Mouse (Mus musculus) liver, embryonic 15.5 days (tissue): ENCODE results near the gene Srp9. TPM values are rescaled to one million over a fixed set of nuclear protein-coding genes. Genes with fewer than 3 reads are reported as not detected.

Experiments used
- ATAC-seq: fragments of 200-750 bp; cut with Nextera tagmentation; 2 replicates; pipeline ENCODE4 v1.8.0; 2017; ENCODE audit warnings: moderate number of reproducible peaks, mild to moderate bottlenecking, moderate library complexity; ENCODE audit not compliant: insufficient read depth
- H3K27ac ChIP-seq: fragments of 300-500 bp; sonication (generic); replicated peaks from 2 replicates; pipeline ENCODE4 v1.5.1; 2015; ENCODE audit warnings: mild to moderate bottlenecking, inconsistent platforms
- H3K27me3 ChIP-seq: fragments of 300-500 bp; sonication (generic); 2 replicates; pipeline ENCODE4 v1.6.1; 2015; ENCODE audit warnings: mild to moderate bottlenecking, inconsistent platforms
- H3K36me3 ChIP-seq: fragments of 300-500 bp; sonication (generic); replicated peaks from 2 replicates; pipeline ENCODE4 v1.6.1; 2015; ENCODE audit warnings: moderate library complexity, mild to moderate bottlenecking, inconsistent platforms
- H3K4me1 ChIP-seq: fragments of 300-500 bp; sonication (generic); replicated peaks from 2 replicates; pipeline ENCODE4 v1.6.1; 2015; ENCODE audit warnings: inconsistent platforms
- H3K4me2 ChIP-seq: fragments of 300-500 bp; sonication (generic); 2 replicates; pipeline ENCODE4 v1.6.1; 2015; ENCODE audit warnings: moderate library complexity, mild to moderate bottlenecking, inconsistent platforms
- H3K4me3 ChIP-seq: fragments of 300-500 bp; sonication (generic); replicated peaks from 2 replicates; pipeline ENCODE4 v1.5.1; 2015; ENCODE audit warnings: mild to moderate bottlenecking, inconsistent platforms
- H3K9ac ChIP-seq: fragments of 300-500 bp; sonication (generic); 2 replicates; pipeline ENCODE4 v1.6.1; 2015; ENCODE audit warnings: moderate library complexity, mild to moderate bottlenecking, inconsistent platforms
- H3K9me3 ChIP-seq: fragments of 300-500 bp; sonication (generic); replicated peaks from 2 replicates; pipeline ENCODE4 v1.6.1; 2016; ENCODE audit warnings: inconsistent platforms
- WGBS: fragments of 180-500 bp; shearing (Covaris S2); methylation state at CpG from one replicate; pipeline ENCODE4 v1.1.7; 2015; ENCODE audit warnings: mixed read lengths; ENCODE audit not compliant: insufficient replicate concordance; 5-methylcytosine and 5-hydroxymethylcytosine counted together
- polyA plus RNA-seq: library from polyadenylated mRNA; unstranded; fragments of >200 nt; fragmentation: Nextera tagmentation; extraction: Ambion mirVana; gene quantifications from 2 replicates; pipeline ENCODE4 v1.2.1, GENCODE M21; 2015

The Srp9 gene
- polyA plus RNA-seq, 1 experiment from 2014 or later: 75.7 TPM

GRCm38 (mm10) chr1:182115651-182116408 is 8.7 kb upstream of the Srp9 start:
- H3K36me3 ChIP-seq: no peaks in the 10 kb centered on the region
- H3K9ac ChIP-seq: no peak overlapping the region
- no peak overlapping the region for H3K27ac ChIP-seq
- no peak for ATAC-seq
- no peak overlapping the region for H3K4me2 ChIP-seq
- H3K27me3 ChIP-seq: no peaks in the 10 kb centered on the region
- no peaks in the 10 kb centered on the region for H3K9me3 ChIP-seq
- no peak overlapping the region for H3K4me3 ChIP-seq
- H3K4me1 ChIP-seq: no peaks in the 10 kb centered on the region
- WGBS: 37% methylated on average over 7 of the region's 7 CpGs

GRCm38 (mm10) chr1:182122413-182122812 is 2.1 kb upstream of the Srp9 start:
- no peak overlapping the region for H3K9ac ChIP-seq
- 0 out of 2 replicates have a peak, but pooled peaks cover under 1% of the 10 kb centered on the region for H3K36me3 ChIP-seq
- peaks cover 21% of the 10 kb centered on the region for H3K4me1 ChIP-seq
- H3K9me3 ChIP-seq: no peaks in the 10 kb centered on the region
- no peak overlapping the region for H3K4me3 ChIP-seq
- no peak overlapping the region for H3K4me2 ChIP-seq
- ATAC-seq: no peak
- H3K27me3 ChIP-seq: no peaks in the 10 kb centered on the region
- 60% methylated on average over 4 of the region's 4 CpGs for WGBS
- no peak overlapping the region for H3K27ac ChIP-seq

- H3K36me3 ChIP-seq: peaks cover 20% of the 10 kb centered on the region
- WGBS: under 1% methylated on average over 33 of the region's 33 CpGs
- ATAC-seq: peak; percentile 91
- peak overlapping the region; percentile 75 for H3K4me2 ChIP-seq
- peak overlapping the region; percentile 85 for H3K9ac ChIP-seq
- no peaks in the 10 kb centered on the region for H3K9me3 ChIP-seq
- no peaks in the 10 kb centered on the region for H3K27me3 ChIP-seq
- peak overlapping the region; percentile 85 for H3K27ac ChIP-seq
- peak overlapping the region; percentile 96 for H3K4me3 ChIP-seq
- H3K4me1 ChIP-seq: peaks cover 21% of the 10 kb centered on the region
These were observed 409 bp downstream of the Srp9 start for GRCm38 (mm10) chr1:182124924-182125368.

GRCm38 (mm10) chr1:182130830-182131229 is 6.3 kb downstream of the Srp9 start:
- H3K9me3 ChIP-seq: no peaks in the 10 kb centered on the region

GRCm38 (mm10) chr1:182137204-182138125 is 12.9 kb downstream of the Srp9 start:
- peaks cover 5% of the 10 kb centered on the region for H3K4me1 ChIP-seq
- WGBS: 54% methylated on average over 28 of the region's 28 CpGs
- no peak overlapping the region for H3K9ac ChIP-seq
- no peak overlapping the region for H3K4me2 ChIP-seq
- ATAC-seq: no peak
- H3K36me3 ChIP-seq: peaks cover 5% of the 10 kb centered on the region
- no peaks in the 10 kb centered on the region for H3K27me3 ChIP-seq
- no peaks in the 10 kb centered on the region for H3K9me3 ChIP-seq
- no peak overlapping the region for H3K27ac ChIP-seq
- H3K4me3 ChIP-seq: no peak overlapping the region

More at GRCm38 (mm10) chr1:182130830-182131229, 6.3 kb downstream of the Srp9 start:
- H3K27me3 ChIP-seq: no peaks in the 10 kb centered on the region
- no peak overlapping the region for H3K27ac ChIP-seq
- peaks cover 12% of the 10 kb centered on the region for H3K4me1 ChIP-seq
- WGBS: 43% methylated on average over 2 of the region's 2 CpGs
- no peak overlapping the region for H3K9ac ChIP-seq
- no peak for ATAC-seq
- no peak overlapping the region for H3K4me2 ChIP-seq
- peaks cover 40% of the 10 kb centered on the region for H3K36me3 ChIP-seq
- no peak overlapping the region for H3K4me3 ChIP-seq

- H3K4me2 ChIP-seq: no peak overlapping the region
- H3K4me1 ChIP-seq: peaks cover 5% of the 10 kb centered on the region
- no peak overlapping the region for H3K9ac ChIP-seq
- no peaks in the 10 kb centered on the region for H3K27me3 ChIP-seq
- H3K36me3 ChIP-seq: no peaks in the 10 kb centered on the region
- H3K9me3 ChIP-seq: no peaks in the 10 kb centered on the region
- no peak overlapping the region for H3K4me3 ChIP-seq
- no peak for ATAC-seq
- WGBS: 65% methylated on average over 8 of the region's 8 CpGs
- H3K27ac ChIP-seq: no peak overlapping the region
These were observed 13.6 kb downstream of the Srp9 start for GRCm38 (mm10) chr1:182138172-182138571.

- Histone ChIP-seq H3K27me3 (no peaks in the 10 kb centered on the region), H3K36me3 (no peaks in the 10 kb centered on the region), H3K9ac (no peak overlapping the region), H3K4me1 (peaks cover 5% of the 10 kb centered on the region), H3K4me3 (no peak overlapping the region), H3K9me3 (no peaks in the 10 kb centered on the region), H3K27ac (no peak overlapping the region), H3K4me2 (no peak overlapping the region; the same call in 1 of the 2 replicates)
- 37% methylated on average over 9 of the region's 9 CpGs for WGBS
- ATAC-seq: no peak
These were observed 15.4 kb downstream of the Srp9 start for GRCm38 (mm10) chr1:182139937-182140336.

GRCm38 (mm10) chr1:182140370-182140769 is 15.8 kb downstream of the Srp9 start:
- H3K36me3 ChIP-seq: no peaks in the 10 kb centered on the region
- H3K9me3 ChIP-seq: no peaks in the 10 kb centered on the region
- H3K27ac ChIP-seq: no peak overlapping the region
- H3K4me1 ChIP-seq: peaks cover 5% of the 10 kb centered on the region
- 1% methylated on average over 6 of the region's 6 CpGs for WGBS
- no peaks in the 10 kb centered on the region for H3K27me3 ChIP-seq
- H3K9ac ChIP-seq: no peak overlapping the region
- H3K4me3 ChIP-seq: no peak overlapping the region
- ATAC-seq: peak; percentile 56; the same call in 1 of the 2 replicates
- no peak overlapping the region; the same call in 1 of the 2 replicates for H3K4me2 ChIP-seq

- Histone ChIP-seq H3K4me2 (no peak overlapping the region), H3K4me3 (no peak overlapping the region), H3K9me3 (no peaks in the 10 kb centered on the region), H3K4me1 (peaks cover 5% of the 10 kb centered on the region), H3K9ac (no peak overlapping the region), H3K27ac (no peak overlapping the region), H3K36me3 (no peaks in the 10 kb centered on the region), H3K27me3 (no peaks in the 10 kb centered on the region)
- ATAC-seq: no peak
- WGBS: 74% methylated on average over 13 of the region's 13 CpGs
These were observed 18.2 kb downstream of the Srp9 start for GRCm38 (mm10) chr1:182142725-182143124.

- no peak for ATAC-seq
- H3K4me1 ChIP-seq: peaks cover 5% of the 10 kb centered on the region
- H3K27ac ChIP-seq: no peak overlapping the region
- no peak overlapping the region for H3K9ac ChIP-seq
- no peaks in the 10 kb centered on the region for H3K36me3 ChIP-seq
- WGBS: 57% methylated on average over 8 of the region's 8 CpGs
- no peak overlapping the region for H3K4me3 ChIP-seq
- H3K27me3 ChIP-seq: no peaks in the 10 kb centered on the region
- no peak overlapping the region for H3K4me2 ChIP-seq
- no peaks in the 10 kb centered on the region for H3K9me3 ChIP-seq
These were observed 18.8 kb downstream of the Srp9 start for GRCm38 (mm10) chr1:182143288-182143687.

GRCm38 (mm10) chr1:182145546-182145945 is 21.0 kb downstream of the Srp9 start:
- ATAC-seq: no peak
- Histone ChIP-seq H3K4me3 (no peak overlapping the region), H3K9ac (no peak overlapping the region), H3K27me3 (no peaks in the 10 kb centered on the region), H3K4me1 (no peaks in the 10 kb centered on the region), H3K4me2 (no peak overlapping the region), H3K36me3 (no peaks in the 10 kb centered on the region), H3K9me3 (no peaks in the 10 kb centered on the region), H3K27ac (no peak overlapping the region)
- 53% methylated on average over 5 of the region's 5 CpGs for WGBS
